Mouse (Mus musculus): ENCODE measurements around the gene Tgfb2. TPM values are rescaled to one million over a fixed set of nuclear protein-coding genes. Genes with fewer than 3 reads are reported as not detected.

Tgfb2 gene
- polyA plus RNA-seq, 1 experiment from 2014 or later: 24.7 TPM

GRCm38 (mm10) chr1:186587065-186587804 lies 118.6 kb downstream of the Tgfb2 start:
- Histone ChIP-seq H3K4me2 (replicated peaks; ENCODE audit: low read depth, low read length) (no peak overlapping the region), H3K9me3 (ENCODE audit: control insufficient read depth, low read length) (no peaks in the 10 kb centered on the region), H3K27me3 (ENCODE audit: control insufficient read depth, insufficient read depth, low read length) (no peaks in the 10 kb centered on the region), H3K9ac (ENCODE audit: low read depth, low read length) (no peak overlapping the region), H3K4me3 (ENCODE audit: low read depth, low read length) (no peak overlapping the region), H3K4me1 (replicated peaks; ENCODE audit: control insufficient read depth, insufficient read depth, low read length) (no peaks in the 10 kb centered on the region), H3K36me3 (ENCODE audit: control insufficient read depth, insufficient read depth, low read length) (no peaks in the 10 kb centered on the region), H3K27ac (ENCODE audit: low read depth, low read length) (no peak overlapping the region)
- DNase-seq (ENCODE audit: low spot score) (no peak), ATAC-seq (ENCODE audit: low FRiP score) (no peak)
- WGBS: 83% methylated on average over 8 of the region's 8 CpGs

GRCm38 (mm10) chr1:186585571-186586164 lies 120.1 kb downstream of the Tgfb2 start:
- ATAC-seq (ENCODE audit: low FRiP score): no peak

DNA sequence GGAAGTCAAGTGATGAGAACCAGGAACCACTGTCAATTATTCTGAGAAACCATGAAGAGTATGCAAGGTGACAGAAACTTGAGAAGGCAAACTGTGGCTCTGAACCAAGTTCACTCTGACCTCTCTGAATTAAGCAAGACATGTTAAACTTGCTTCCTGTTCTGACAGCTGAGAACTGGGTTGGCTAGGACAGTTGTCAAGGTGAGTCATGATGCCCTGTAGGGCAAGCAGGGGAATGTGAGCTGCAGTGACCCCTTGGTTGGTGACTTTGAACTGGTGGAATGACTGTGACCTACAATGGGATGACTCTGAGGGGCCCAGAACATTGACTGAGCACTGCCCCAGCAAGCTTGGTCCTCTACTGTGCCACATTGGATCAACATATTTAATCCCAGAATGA lies 121.9 kb downstream of the Tgfb2 start:
- no peak overlapping the region for H3K4me2 ChIP-seq (replicated peaks; ENCODE audit: low read depth, low read length)

More at GRCm38 (mm10) chr1:186585571-186586164, 120.1 kb downstream of the Tgfb2 start:
- 80% methylated on average over 2 of the region's 2 CpGs for WGBS
- no peak overlapping the region for H3K9ac ChIP-seq (ENCODE audit: low read depth, low read length)
- H3K36me3 ChIP-seq (ENCODE audit: control insufficient read depth, insufficient read depth, low read length): no peaks in the 10 kb centered on the region
- H3K4me2 ChIP-seq (replicated peaks; ENCODE audit: low read depth, low read length): no peak overlapping the region
- no peak for DNase-seq (ENCODE audit: low spot score)
- no peaks in the 10 kb centered on the region for H3K27me3 ChIP-seq (ENCODE audit: control insufficient read depth, insufficient read depth, low read length)
- H3K4me1 ChIP-seq (replicated peaks; ENCODE audit: control insufficient read depth, insufficient read depth, low read length): no peaks in the 10 kb centered on the region
- no peak overlapping the region for H3K4me3 ChIP-seq (ENCODE audit: low read depth, low read length)
- H3K27ac ChIP-seq (ENCODE audit: low read depth, low read length): no peak overlapping the region
- H3K9me3 ChIP-seq (ENCODE audit: control insufficient read depth, low read length): no peaks in the 10 kb centered on the region

DNA sequence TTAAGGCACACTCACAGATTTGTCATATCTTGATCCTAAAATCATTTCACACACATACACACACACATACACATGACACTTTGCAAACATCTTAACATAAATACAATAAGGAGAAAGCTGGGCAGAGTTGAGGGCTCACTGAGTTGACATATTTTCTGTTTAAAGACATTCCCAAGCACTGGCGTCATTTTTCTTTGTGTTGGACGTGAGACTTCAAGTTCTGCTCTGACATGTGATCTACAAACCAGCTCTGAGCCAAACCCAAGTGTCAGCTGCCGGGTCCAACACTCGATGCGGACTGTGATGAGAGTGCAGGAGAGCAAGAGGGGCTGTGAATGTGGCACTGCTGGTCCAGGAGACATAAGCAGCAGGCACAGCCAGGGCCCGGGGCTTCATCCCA lies 123.7 kb downstream of the Tgfb2 start:
- Histone ChIP-seq H3K4me3 (ENCODE audit: low read depth, low read length) (no peak overlapping the region), H3K9ac (ENCODE audit: low read depth, low read length) (no peak overlapping the region)
- WGBS: 86% methylated on average over 6 of the region's 6 CpGs

More for the DNA sequence above, 121.9 kb downstream of the Tgfb2 start:
- H3K9me3 ChIP-seq (ENCODE audit: control insufficient read depth, low read length): no peaks in the 10 kb centered on the region
- ATAC-seq (ENCODE audit: low FRiP score) (no peak), DNase-seq (ENCODE audit: low spot score) (no peak)
- H3K27ac ChIP-seq (ENCODE audit: low read depth, low read length): no peak overlapping the region
- H3K4me1 ChIP-seq (replicated peaks; ENCODE audit: control insufficient read depth, insufficient read depth, low read length): no peaks in the 10 kb centered on the region
- H3K36me3 ChIP-seq (ENCODE audit: control insufficient read depth, insufficient read depth, low read length): no peaks in the 10 kb centered on the region
- no peak overlapping the region for H3K9ac ChIP-seq (ENCODE audit: low read depth, low read length)
- no peaks in the 10 kb centered on the region for H3K27me3 ChIP-seq (ENCODE audit: control insufficient read depth, insufficient read depth, low read length)
- no peak overlapping the region for H3K4me3 ChIP-seq (ENCODE audit: low read depth, low read length)

DNA sequence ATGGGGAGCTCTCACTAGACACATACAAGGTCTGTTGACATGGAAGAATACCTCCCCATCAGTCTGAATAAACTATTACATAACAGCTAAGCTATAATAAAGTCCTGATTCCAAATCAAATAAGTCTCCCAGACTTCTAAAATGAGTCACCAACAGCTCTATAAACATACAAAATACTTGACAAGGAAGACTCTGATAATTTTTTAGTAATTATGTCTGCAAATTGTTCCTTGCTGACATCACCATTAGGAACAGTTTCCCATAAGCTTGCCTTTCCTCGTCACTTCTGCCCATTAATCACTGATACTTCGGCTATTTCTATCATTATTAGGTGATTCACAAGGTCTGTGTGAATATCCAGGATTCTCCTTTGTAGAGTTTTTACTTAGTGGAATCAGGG lies 124.1 kb downstream of the Tgfb2 start:
- H3K4me3 ChIP-seq (ENCODE audit: low read depth, low read length): no peak overlapping the region

More for the DNA sequence above, 123.7 kb downstream of the Tgfb2 start:
- H3K27me3 ChIP-seq (ENCODE audit: control insufficient read depth, insufficient read depth, low read length): no peaks in the 10 kb centered on the region
- no peaks in the 10 kb centered on the region for H3K4me1 ChIP-seq (replicated peaks; ENCODE audit: control insufficient read depth, insufficient read depth, low read length)
- H3K27ac ChIP-seq (ENCODE audit: low read depth, low read length): no peak overlapping the region
- no peak overlapping the region for H3K4me2 ChIP-seq (replicated peaks; ENCODE audit: low read depth, low read length)
- no peaks in the 10 kb centered on the region for H3K9me3 ChIP-seq (ENCODE audit: control insufficient read depth, low read length)
- DNase-seq (ENCODE audit: low spot score) (no peak), ATAC-seq (ENCODE audit: low FRiP score) (no peak)
- H3K36me3 ChIP-seq (ENCODE audit: control insufficient read depth, insufficient read depth, low read length): no peaks in the 10 kb centered on the region

GRCm38 (mm10) chr1:186581114-186581513 lies 124.7 kb downstream of the Tgfb2 start:
- Histone ChIP-seq H3K4me1 (replicated peaks; ENCODE audit: control insufficient read depth, insufficient read depth, low read length) (no peaks in the 10 kb centered on the region), H3K36me3 (ENCODE audit: control insufficient read depth, insufficient read depth, low read length) (no peaks in the 10 kb centered on the region), H3K9me3 (ENCODE audit: control insufficient read depth, low read length) (no peaks in the 10 kb centered on the region), H3K27me3 (ENCODE audit: control insufficient read depth, insufficient read depth, low read length) (no peaks in the 10 kb centered on the region), H3K4me2 (replicated peaks; ENCODE audit: low read depth, low read length) (no peak overlapping the region), H3K9ac (ENCODE audit: low read depth, low read length) (no peak overlapping the region), H3K4me3 (ENCODE audit: low read depth, low read length) (no peak overlapping the region), H3K27ac (ENCODE audit: low read depth, low read length) (no peak overlapping the region)
- ATAC-seq (ENCODE audit: low FRiP score) (no peak), DNase-seq (ENCODE audit: low spot score) (no peak)
- 90% methylated on average over 2 of the region's 2 CpGs for WGBS

More for the DNA sequence above, 124.1 kb downstream of the Tgfb2 start:
- DNase-seq (ENCODE audit: low spot score) (no peak), ATAC-seq (ENCODE audit: low FRiP score) (no peak)
- Histone ChIP-seq H3K4me2 (replicated peaks; ENCODE audit: low read depth, low read length) (no peak overlapping the region), H3K27ac (ENCODE audit: low read depth, low read length) (no peak overlapping the region), H3K9me3 (ENCODE audit: control insufficient read depth, low read length) (no peaks in the 10 kb centered on the region), H3K36me3 (ENCODE audit: control insufficient read depth, insufficient read depth, low read length) (no peaks in the 10 kb centered on the region), H3K27me3 (ENCODE audit: control insufficient read depth, insufficient read depth, low read length) (no peaks in the 10 kb centered on the region), H3K9ac (ENCODE audit: low read depth, low read length) (no peak overlapping the region), H3K4me1 (replicated peaks; ENCODE audit: control insufficient read depth, insufficient read depth, low read length) (no peaks in the 10 kb centered on the region)
- WGBS: 87% methylated on average over 2 of the region's 2 CpGs

GRCm38 (mm10) chr1:186577302-186577701 lies 128.5 kb downstream of the Tgfb2 start:
- ATAC-seq (ENCODE audit: low FRiP score): no peak
- Histone ChIP-seq H3K36me3 (ENCODE audit: control insufficient read depth, insufficient read depth, low read length) (no peaks in the 10 kb centered on the region), H3K4me3 (ENCODE audit: low read depth, low read length) (no peak overlapping the region), H3K4me1 (replicated peaks; ENCODE audit: control insufficient read depth, insufficient read depth, low read length) (no peaks in the 10 kb centered on the region), H3K9ac (ENCODE audit: low read depth, low read length) (no peak overlapping the region), H3K27me3 (ENCODE audit: control insufficient read depth, insufficient read depth, low read length) (no peaks in the 10 kb centered on the region), H3K9me3 (ENCODE audit: control insufficient read depth, low read length) (no peaks in the 10 kb centered on the region), H3K27ac (ENCODE audit: low read depth, low read length) (no peak overlapping the region), H3K4me2 (replicated peaks; ENCODE audit: low read depth, low read length) (no peak overlapping the region)
- DNase-seq (ENCODE audit: low spot score): no peak
- WGBS: 80% methylated on average over 5 of the region's 5 CpGs

DNA sequence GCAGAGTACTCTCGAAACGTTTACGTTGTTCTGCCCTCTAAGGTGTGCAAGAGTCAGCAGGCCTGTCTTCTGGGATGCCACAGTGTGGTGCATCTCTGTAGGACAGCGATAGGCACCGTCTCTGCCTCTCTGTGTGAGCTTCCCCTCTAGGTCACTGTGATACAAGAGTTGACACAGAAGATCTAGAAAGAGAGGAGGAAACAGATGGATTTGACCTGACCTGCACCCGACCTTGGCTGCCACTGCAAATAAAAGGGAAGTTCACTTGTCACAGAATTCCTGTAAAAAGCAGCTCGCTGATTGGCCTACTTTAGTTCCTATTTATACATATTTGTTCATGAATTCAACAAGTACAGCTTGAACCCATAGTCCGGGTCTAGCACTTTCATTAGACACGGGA lies 130.2 kb downstream of the Tgfb2 start:
- no peaks in the 10 kb centered on the region for H3K27me3 ChIP-seq (ENCODE audit: control insufficient read depth, insufficient read depth, low read length)
- 69% methylated on average over 9 of the region's 9 CpGs for WGBS
- ATAC-seq (ENCODE audit: low FRiP score): no peak

DNA sequence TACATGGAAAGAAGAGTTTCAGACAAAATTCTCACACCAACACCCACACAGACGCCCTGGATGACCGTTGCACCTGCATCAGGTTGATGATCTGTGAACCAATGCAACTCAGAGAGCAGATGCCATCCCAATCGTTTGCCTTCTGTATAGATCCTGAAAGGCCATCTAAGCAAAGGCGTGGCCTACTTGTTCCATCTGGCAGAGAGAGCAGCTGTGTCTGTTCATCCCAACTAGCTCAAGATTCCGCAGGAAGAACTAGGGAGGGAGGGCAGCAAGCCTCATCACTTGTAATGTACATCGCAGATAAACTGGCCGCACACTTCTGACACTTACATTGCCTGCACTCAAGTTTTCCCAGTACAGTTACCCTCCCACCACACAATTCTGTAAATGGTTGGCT lies 130.7 kb downstream of the Tgfb2 start:
- no peaks in the 10 kb centered on the region for H3K36me3 ChIP-seq (ENCODE audit: control insufficient read depth, insufficient read depth, low read length)
- ATAC-seq (ENCODE audit: low FRiP score) (no peak), DNase-seq (ENCODE audit: low spot score) (no peak)
- H3K9me3 ChIP-seq (ENCODE audit: control insufficient read depth, low read length): no peaks in the 10 kb centered on the region
- WGBS: 87% methylated on average over 7 of the region's 7 CpGs
- no peak overlapping the region for H3K9ac ChIP-seq (ENCODE audit: low read depth, low read length)
- no peak overlapping the region for H3K4me2 ChIP-seq (replicated peaks; ENCODE audit: low read depth, low read length)
- no peak overlapping the region for H3K4me3 ChIP-seq (ENCODE audit: low read depth, low read length)
- no peaks in the 10 kb centered on the region for H3K27me3 ChIP-seq (ENCODE audit: control insufficient read depth, insufficient read depth, low read length)
- H3K27ac ChIP-seq (ENCODE audit: low read depth, low read length): no peak overlapping the region
- H3K4me1 ChIP-seq (replicated peaks; ENCODE audit: control insufficient read depth, insufficient read depth, low read length): no peaks in the 10 kb centered on the region

More for the DNA sequence above, 130.2 kb downstream of the Tgfb2 start:
- no peak overlapping the region for H3K27ac ChIP-seq (ENCODE audit: low read depth, low read length)
- no peak overlapping the region for H3K9ac ChIP-seq (ENCODE audit: low read depth, low read length)
- no peak for DNase-seq (ENCODE audit: low spot score)
- no peak overlapping the region for H3K4me3 ChIP-seq (ENCODE audit: low read depth, low read length)
- H3K9me3 ChIP-seq (ENCODE audit: control insufficient read depth, low read length): no peaks in the 10 kb centered on the region
- H3K4me1 ChIP-seq (replicated peaks; ENCODE audit: control insufficient read depth, insufficient read depth, low read length): no peaks in the 10 kb centered on the region
- H3K36me3 ChIP-seq (ENCODE audit: control insufficient read depth, insufficient read depth, low read length): no peaks in the 10 kb centered on the region
- no peak overlapping the region for H3K4me2 ChIP-seq (replicated peaks; ENCODE audit: low read depth, low read length)
